Mouse (Mus musculus): ENCODE results near the gene Gm6525.

The Gm6525 gene

GRCm38 (mm10) chr3:84215743-84216360, 41.9 kb downstream of the Gm6525 start:
- DNase-seq: no peak

GRCm38 (mm10) chr3:84217118-84217960, 43.4 kb downstream of the Gm6525 start:
- DNase-seq: no peak

GRCm38 (mm10) chr3:84217961-84218351, 44.1 kb downstream of the Gm6525 start:
- no peak for DNase-seq

- DNase-seq: no peak
Observed at GRCm38 (mm10) chr3:84218498-84218897, 44.6 kb downstream of the Gm6525 start.

- DNase-seq: no peak
Observed at GRCm38 (mm10) chr3:84219166-84219710, 45.3 kb downstream of the Gm6525 start.

DNA sequence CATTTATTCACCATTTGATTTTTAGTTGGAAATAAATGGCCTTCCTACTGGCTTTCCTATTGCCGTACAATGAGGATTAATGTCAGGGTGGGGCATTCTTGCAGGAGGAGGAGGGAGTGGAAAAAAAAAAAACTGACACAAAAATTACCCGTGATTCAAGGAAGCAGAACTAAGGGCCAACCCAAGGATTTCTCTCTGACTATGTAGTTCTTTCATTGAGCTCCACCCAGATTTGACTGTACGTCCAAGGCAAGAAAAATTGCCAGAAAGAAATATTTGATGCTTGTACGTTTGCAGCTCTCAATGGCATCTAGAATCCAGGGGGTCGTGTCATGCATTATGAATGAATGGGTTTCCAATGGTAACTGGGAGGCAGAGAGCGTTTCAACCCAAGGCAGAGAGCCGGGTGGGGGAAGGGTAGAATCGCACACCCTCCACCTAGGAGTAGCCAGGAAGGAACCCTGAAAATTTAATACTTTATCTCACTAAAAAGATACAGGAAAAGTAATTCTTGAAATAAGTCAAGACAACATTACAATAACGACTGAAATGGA, 45.9 kb downstream of the Gm6525 start:
- peak; percentile 52 for DNase-seq

- no peak for DNase-seq
Observed at GRCm38 (mm10) chr3:84220326-84220725, 46.4 kb downstream of the Gm6525 start.

DNA sequence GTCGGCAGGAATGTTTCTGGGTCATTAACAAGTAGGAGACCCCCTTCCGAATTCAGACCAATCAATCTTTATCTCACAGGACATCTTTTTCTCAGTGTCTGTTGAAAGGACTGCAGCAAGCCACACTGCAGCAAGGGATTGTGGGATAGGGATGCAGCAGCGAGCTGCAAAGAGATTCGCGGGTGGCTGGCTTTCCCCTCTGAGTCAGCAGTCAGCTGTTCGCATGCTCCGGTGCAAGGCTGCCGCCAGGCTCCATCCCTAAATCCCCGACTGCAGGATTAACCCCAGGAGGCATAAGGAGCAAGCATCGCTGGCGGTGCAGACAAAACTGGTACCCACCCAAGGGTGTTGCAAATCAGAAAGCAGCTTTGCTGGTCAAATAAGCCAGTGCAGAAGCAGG, 46.8 kb downstream of the Gm6525 start:
- peak; percentile 75 for DNase-seq
